Mouse (Mus musculus) CH12.LX (cell line): ENCODE results near the gene Rnase2b. TPM values are rescaled to one million over a fixed set of nuclear protein-coding genes. Genes with fewer than 3 reads are reported as not detected.

Source experiments
- DNase-seq: peaks from one replicate; pipeline ENCODE4 v3.0.0-alpha.2; 2013; ENCODE audit errors: extremely low read depth
- H3K27ac ChIP-seq: 2 replicates; pipeline ENCODE4 v1.5.1; 2012; ENCODE audit warnings: low read depth, mild to moderate bottlenecking, control low read depth, moderate library complexity; ENCODE audit not compliant: insufficient read depth
- H3K27me3 ChIP-seq: replicated peaks from 2 replicates; pipeline ENCODE3; 2012; ENCODE audit warnings: inconsistent platforms
- H3K36me3 ChIP-seq, 2 experiments: replicated peaks in 1 of 2; 2 replicates each; pipeline versions ENCODE3 to v1.6.1; 2012; ENCODE audit warnings: inconsistent platforms in 1 of 2, low read length in 1 of 2, mild to moderate bottlenecking in 1 of 2, mixed read lengths in 1 of 2, moderate library complexity in 1 of 2; ENCODE audit not compliant: control insufficient read depth in 1 of 2, insufficient read depth in 1 of 2
- H3K4me1 ChIP-seq, 2 experiments: 2 replicates each; pipeline ENCODE4 v1.6.1; 2012; ENCODE audit warnings: inconsistent platforms in 1 of 2, moderate library complexity in 1 of 2; ENCODE audit not compliant: insufficient read depth in 2 of 2, control insufficient read depth in 1 of 2
- H3K4me2 ChIP-seq: 2 replicates; pipeline ENCODE4 v1.6.1; 2012; ENCODE audit warnings: low read depth, mild to moderate bottlenecking, control low read depth; ENCODE audit not compliant: poor library complexity, insufficient read depth, severe bottlenecking
- H3K4me3 ChIP-seq, 3 experiments: fragments of 150-350 bp in 1 of 3; sonication (generic) in 1 of 3; replicated peaks in 1 of 3; 2 replicates each; pipeline versions ENCODE3 to v1.5.1; 2011 to 2012; ENCODE audit warnings: low read depth in 2 of 3, low read length in 2 of 3, mild to moderate bottlenecking in 2 of 3, moderate library complexity in 2 of 3, control low read depth in 1 of 3, improper control_type of control experiment in 1 of 3, inconsistent platforms in 1 of 3, mixed read lengths in 1 of 3; ENCODE audit not compliant: poor library complexity in 1 of 3
- H3K79me2 ChIP-seq: replicated peaks from 2 replicates; pipeline ENCODE4 v1.6.1; 2012; ENCODE audit warnings: mild to moderate bottlenecking, moderate library complexity; ENCODE audit not compliant: control insufficient read depth, poor library complexity, insufficient read depth, severe bottlenecking; ENCODE audit errors: extremely low read depth
- H3K9ac ChIP-seq: 2 replicates; pipeline ENCODE4 v1.6.1; 2012; ENCODE audit warnings: low read depth, mild to moderate bottlenecking, control low read depth, moderate library complexity; ENCODE audit not compliant: insufficient read depth
- H3K9me3 ChIP-seq: replicated peaks from 2 replicates; pipeline ENCODE3; 2012; ENCODE audit warnings: low read length, inconsistent platforms, mixed read lengths
- BHLHE40 ChIP-seq: IDR thresholded peaks from 2 replicates; pipeline ENCODE4 v1.6.1; 2011; ENCODE audit warnings: mild to moderate bottlenecking, low read depth, low read length, improper control_type of control experiment
- CHD1 ChIP-seq: IDR thresholded peaks from 2 replicates; pipeline ENCODE4 v1.6.1; 2012; ENCODE audit warnings: low read depth, low read length, improper control_type of control experiment, inconsistent platforms
- CHD2 ChIP-seq: IDR thresholded peaks from 2 replicates; pipeline ENCODE4 v1.6.1; 2011; ENCODE audit warnings: low read length, improper control_type of control experiment
- CTCF ChIP-seq, 2 experiments: IDR thresholded peaks in 1 of 2; conservative IDR thresholded peaks in 1 of 2; 2 replicates each; pipeline ENCODE4 v1.5.1; 2011 to 2012; ENCODE audit warnings: low read depth in 2 of 2, low read length in 2 of 2, improper control_type of control experiment in 1 of 2, inconsistent platforms in 1 of 2, mild to moderate bottlenecking in 1 of 2, moderate library complexity in 1 of 2
- E2F4 ChIP-seq: IDR thresholded peaks from 2 replicates; pipeline ENCODE4 v1.6.1; 2011; ENCODE audit warnings: low read depth, low read length, improper control_type of control experiment; ENCODE audit not compliant: insufficient replicate concordance
- ELF1 ChIP-seq: IDR thresholded peaks from 2 replicates; pipeline ENCODE4 v1.6.1; 2014; ENCODE audit warnings: low read depth, mild to moderate bottlenecking, inconsistent platforms, low read length, improper control_type of control experiment
- EP300 ChIP-seq: IDR thresholded peaks from 2 replicates; pipeline ENCODE4 v1.6.1; 2011; ENCODE audit warnings: low read length, improper control_type of control experiment
- ETS1 ChIP-seq: conservative IDR thresholded peaks from 2 replicates; pipeline ENCODE4 v1.6.1; 2012; ENCODE audit warnings: low read depth, mild to moderate bottlenecking, inconsistent platforms, low read length, improper control_type of control experiment, moderate library complexity
- GABPA ChIP-seq: IDR thresholded peaks from 2 replicates; pipeline ENCODE4 v1.6.1; 2012; ENCODE audit warnings: low read depth, low read length, improper control_type of control experiment, inconsistent platforms; ENCODE audit not compliant: insufficient replicate concordance
- HCFC1 ChIP-seq: IDR thresholded peaks from 2 replicates; pipeline ENCODE4 v1.6.1; 2012; ENCODE audit warnings: low read depth, mild to moderate bottlenecking, inconsistent platforms, low read length, improper control_type of control experiment
- IRF4 ChIP-seq: IDR thresholded peaks from 2 replicates; pipeline ENCODE4 v1.6.1; 2014; ENCODE audit warnings: low read depth, mild to moderate bottlenecking, inconsistent platforms, low read length, improper control_type of control experiment
- JUN ChIP-seq: IDR thresholded peaks from 2 replicates; pipeline ENCODE4 v1.6.1; 2011; ENCODE audit warnings: low read depth, mild to moderate bottlenecking, low read length, improper control_type of control experiment, moderate library complexity; ENCODE audit not compliant: insufficient read depth
- JUND ChIP-seq: conservative IDR thresholded peaks from 2 replicates; pipeline ENCODE4 v1.6.1; 2011; ENCODE audit warnings: low read depth, low read length, improper control_type of control experiment
- KAT2A ChIP-seq: IDR thresholded peaks from 2 replicates; pipeline ENCODE4 v1.6.1; 2012; ENCODE audit warnings: low read length, improper control_type of control experiment, inconsistent platforms; ENCODE audit not compliant: insufficient replicate concordance
- MAFK ChIP-seq: IDR thresholded peaks from 2 replicates; pipeline ENCODE4 v1.6.1; 2011; ENCODE audit warnings: low read length, improper control_type of control experiment; ENCODE audit not compliant: insufficient replicate concordance
- MAX ChIP-seq: IDR thresholded peaks from 2 replicates; pipeline ENCODE4 v1.6.1; 2011; ENCODE audit warnings: low read length, improper control_type of control experiment
- MAZ ChIP-seq: IDR thresholded peaks from 2 replicates; pipeline ENCODE4 v1.6.1; 2012; ENCODE audit warnings: low read depth, mild to moderate bottlenecking, inconsistent platforms, low read length, improper control_type of control experiment, moderate library complexity
- MEF2A ChIP-seq: IDR thresholded peaks from 2 replicates; pipeline ENCODE4 v1.6.1; 2014; ENCODE audit warnings: low read depth, mild to moderate bottlenecking, inconsistent platforms, low read length, improper control_type of control experiment, borderline replicate concordance
- MXI1 ChIP-seq: IDR thresholded peaks from 2 replicates; pipeline ENCODE4 v1.6.1; 2011; ENCODE audit warnings: mild to moderate bottlenecking, low read depth, low read length, improper control_type of control experiment
- MYC ChIP-seq: IDR thresholded peaks from 2 replicates; pipeline ENCODE4 v1.6.1; 2011; ENCODE audit warnings: low read depth, mild to moderate bottlenecking, improper control_type of control experiment, low read length
- NELFE ChIP-seq: IDR thresholded peaks from 2 replicates; pipeline ENCODE4 v1.6.1; 2011; ENCODE audit warnings: low read depth, low read length, improper control_type of control experiment
- NRF1 ChIP-seq: IDR thresholded peaks from 2 replicates; pipeline ENCODE4 v1.6.1; 2014; ENCODE audit warnings: low read depth, mild to moderate bottlenecking, inconsistent platforms, low read length, improper control_type of control experiment, moderate library complexity
- PAX5 ChIP-seq: IDR thresholded peaks from 2 replicates; pipeline ENCODE4 v1.6.1; 2012; ENCODE audit warnings: low read length, inconsistent platforms, mixed read lengths
- POLR2A ChIP-seq: IDR thresholded peaks from 2 replicates; pipeline ENCODE4 v1.6.1; 2011; ENCODE audit warnings: low read depth, mild to moderate bottlenecking, improper control_type of control experiment, low read length
- POLR2AphosphoS2 ChIP-seq: IDR thresholded peaks from 2 replicates; pipeline ENCODE4 v1.6.1; 2011; ENCODE audit warnings: low read depth, low read length, improper control_type of control experiment
- RAD21 ChIP-seq: IDR thresholded peaks from 2 replicates; pipeline ENCODE4 v1.6.1; 2011; ENCODE audit warnings: low read depth, mild to moderate bottlenecking, low read length, improper control_type of control experiment, moderate library complexity
- RCOR1 ChIP-seq: conservative IDR thresholded peaks from 2 replicates; pipeline ENCODE4 v1.6.1; 2012; ENCODE audit warnings: low read depth, mild to moderate bottlenecking, inconsistent platforms, low read length, improper control_type of control experiment
- SIN3A ChIP-seq: IDR thresholded peaks from 2 replicates; pipeline ENCODE4 v1.6.1; 2012; ENCODE audit warnings: low read length, improper control_type of control experiment, inconsistent platforms
- SMC3 ChIP-seq: IDR thresholded peaks from 2 replicates; pipeline ENCODE4 v1.6.1; 2011; ENCODE audit warnings: low read depth, low read length, improper control_type of control experiment
- TBP ChIP-seq: conservative IDR thresholded peaks from 2 replicates; pipeline ENCODE4 v1.6.1; 2011; ENCODE audit warnings: low read depth, low read length, improper control_type of control experiment
- TCF12 ChIP-seq: IDR thresholded peaks from 2 replicates; pipeline ENCODE4 v1.6.1; 2014; ENCODE audit warnings: low read depth, mild to moderate bottlenecking, inconsistent platforms, low read length, improper control_type of control experiment
- UBTF ChIP-seq: IDR thresholded peaks from 2 replicates; pipeline ENCODE4 v1.6.1; 2012; ENCODE audit warnings: low read depth, mild to moderate bottlenecking, inconsistent platforms, low read length, improper control_type of control experiment, moderate library complexity
- USF1 ChIP-seq: IDR thresholded peaks from 2 replicates; pipeline ENCODE4 v1.6.1; 2014; ENCODE audit warnings: low read depth, mild to moderate bottlenecking, inconsistent platforms, low read length, improper control_type of control experiment
- USF2 ChIP-seq: conservative IDR thresholded peaks from 2 replicates; pipeline ENCODE4 v1.6.1; 2011; ENCODE audit warnings: low read depth, low read length, improper control_type of control experiment
- ZC3H11A ChIP-seq: IDR thresholded peaks from 2 replicates; pipeline ENCODE4 v1.6.1; 2012; ENCODE audit warnings: low read depth, mild to moderate bottlenecking, inconsistent platforms, low read length, improper control_type of control experiment
- ZKSCAN1 ChIP-seq: IDR thresholded peaks from 2 replicates; pipeline ENCODE4 v1.6.1; 2012; ENCODE audit warnings: low read depth, inconsistent platforms, low read length, improper control_type of control experiment, borderline replicate concordance
- ZMIZ1 ChIP-seq: IDR thresholded peaks from 2 replicates; pipeline ENCODE4 v1.6.1; 2012; ENCODE audit warnings: low read depth, mild to moderate bottlenecking, inconsistent platforms, low read length, improper control_type of control experiment
- ZNF384 ChIP-seq: IDR thresholded peaks from 2 replicates; pipeline ENCODE4 v1.6.1; 2012; ENCODE audit warnings: low read depth, low read length, improper control_type of control experiment, inconsistent platforms
- dilution Hi-C: fragments of 300-500 bp; cut with MboI; formaldehyde crosslinking; loops from 2 replicates; pipeline ENCODE4 v1.14.3; 2020; ENCODE audit warnings: low sequenced_read_pairs; ENCODE audit not compliant: extremely low pct_unique_long_range_greater_than_20kb, extremely low pct_ligation_motif_present
- in situ Hi-C: fragments of 300-500 bp; cut with MboI; formaldehyde crosslinking; loops from 3 replicates; pipeline ENCODE4 v1.14.3; 2019; ENCODE audit warnings: low sequenced_read_pairs, low pct_ligation_motif_present, low pct_unique_long_range_greater_than_20kb, mixed read lengths
- polyA plus RNA-seq: library from polyadenylated mRNA; unstranded; fragments of >175 nt; gene quantifications from 2 replicates; pipeline ENCODE4 v1.2.1, GENCODE M21; 2012; ENCODE audit warnings: low read depth; ENCODE audit not compliant: insufficient read length
- total RNA-seq, 2 experiments: library from RNA; depleted of rRNA; stranded (reverse); fragments of 300-350 nt in 1 of 2; fragments of >200 nt in 1 of 2; gene quantifications; 2 replicates each; pipeline ENCODE4 v1.2.3; 2012 to 2014

Gene Rnase2b
- total and polyA plus RNA-seq, 3 experiments: 1.3 TPM; not detected in 2

DNA sequence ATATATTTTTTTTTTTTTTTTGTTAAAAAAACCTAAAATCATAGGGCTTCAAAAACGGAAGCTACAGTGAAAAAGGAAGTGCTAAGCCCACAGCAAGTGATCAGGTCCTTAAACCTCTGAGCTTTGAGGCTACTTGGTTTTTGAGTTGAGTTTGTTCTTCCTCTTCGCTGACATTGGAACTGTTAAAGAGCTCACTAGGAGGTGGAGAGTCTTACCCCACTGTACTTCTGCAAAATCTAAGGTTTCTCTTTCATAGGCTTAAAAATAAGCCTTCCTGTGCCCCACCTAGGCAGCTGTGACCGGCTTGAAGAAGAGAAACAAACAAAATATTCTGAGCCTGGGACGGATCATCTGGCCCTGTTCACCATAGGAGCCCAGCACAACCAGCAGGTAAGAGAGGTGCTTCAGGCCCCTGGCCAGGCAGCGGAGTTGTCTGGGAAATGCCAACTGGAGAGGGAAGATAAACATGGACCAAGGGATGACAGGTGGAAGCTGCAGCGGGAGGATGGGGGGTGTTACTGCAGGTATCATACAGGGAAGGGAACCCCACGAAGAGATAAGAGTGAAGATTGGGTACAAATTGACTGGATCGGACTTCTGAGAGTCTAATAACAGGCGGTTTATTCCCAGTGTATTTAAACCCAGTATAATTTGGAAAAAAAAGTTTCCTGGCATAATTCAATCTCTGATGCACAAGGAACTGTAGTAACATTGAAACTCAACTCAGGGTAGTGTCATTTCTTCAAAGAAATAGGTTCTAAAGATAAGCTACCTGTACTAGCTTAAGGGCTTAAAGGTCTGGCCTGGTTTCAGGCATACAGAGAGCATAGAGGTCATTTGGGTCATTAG, 33.1 kb upstream of the Rnase2b start:
- peak overlapping the region; percentile 79 for H3K4me2 ChIP-seq
- TF ChIP-seq ZKSCAN1: no peak
- no peak for TF ChIP-seq JUN
- TF ChIP-seq SMC3: no peak
- no peak for TF ChIP-seq GABPA
- no peak for TF ChIP-seq HCFC1
- TF ChIP-seq TCF12: peak; percentile 36; the same call in 1 of the 2 replicates
- TF ChIP-seq KAT2A: no peak
- no peak for TF ChIP-seq MAX
- TF ChIP-seq ZC3H11A: no peak
- no peak for TF ChIP-seq CTCF (conservative IDR thresholded peaks at IDR 0.05 in 1 of 2, IDR thresholded peaks at IDR 0.05 in 1 of 2; ENCODE audit: low read depth in 2 of 2, low read length in 2 of 2)
- no peak for TF ChIP-seq ZMIZ1
- TF ChIP-seq MAZ: no peak
- no peak for TF ChIP-seq NRF1
- TF ChIP-seq UBTF: peak; percentile 47; the same call in 1 of the 2 replicates
- TF ChIP-seq JUND: no peak; the same call in 1 of the 2 replicates
- no peak for TF ChIP-seq RAD21
- TF ChIP-seq CHD1: no peak
- no peak for TF ChIP-seq MYC
- peak; percentile 51 for TF ChIP-seq POLR2A
- 0 out of 2 replicates have a peak, but pooled peaks have one; percentile 41 for TF ChIP-seq ELF1
- TF ChIP-seq BHLHE40: no peak
- peak; percentile 36 for TF ChIP-seq SIN3A
- no peak for TF ChIP-seq NELFE
- TF ChIP-seq TBP: peak; percentile 48; the same call in 1 of the 2 replicates
- peak; percentile 52; the same call in 1 of the 2 replicates for TF ChIP-seq MEF2A
- no peak for TF ChIP-seq MXI1
- no peak for TF ChIP-seq E2F4
- TF ChIP-seq IRF4: peak; percentile 55; the same call in 1 of the 2 replicates
- no peak for TF ChIP-seq USF2
- no peak for TF ChIP-seq PAX5
- peak; percentile 86 for TF ChIP-seq ZNF384
- TF ChIP-seq POLR2AphosphoS2: no peak
- TF ChIP-seq MAFK: no peak
- no peak for TF ChIP-seq USF1
- TF ChIP-seq EP300: peak; percentile 51; the same call in 1 of the 2 replicates
- no peak for TF ChIP-seq CHD2
- TF ChIP-seq RCOR1: no peak
- no peak; the same call in 1 of the 2 replicates for TF ChIP-seq ETS1
- TF ChIP-seq, all 38 proteins: peak for 10
- dilution Hi-C loops: no loop called here
- Histone ChIP-seq H3K36me3 (peaks cover 6 to 8% of the 10 kb centered on the region in 2 experiments), H3K4me1 (peaks cover 15 to 62% of the 10 kb centered on the region in 2 experiments), H3K27ac (peak overlapping the region; percentile 81), H3K9me3 (no peaks in the 10 kb centered on the region), H3K9ac (peak overlapping the region; percentile 70), H3K4me3 (peak overlapping the region; percentile 39 to 55 (median 40)), H3K79me2 (peaks cover 3% of the 10 kb centered on the region; the same call in 1 of the 2 replicates), H3K27me3 (no peaks in the 10 kb centered on the region)
- in situ Hi-C loops: no loop called here
- peak; percentile 71 for DNase-seq
